ENCODE assay signal across 8 mouse cellular contexts in the genomic region with DNA sequence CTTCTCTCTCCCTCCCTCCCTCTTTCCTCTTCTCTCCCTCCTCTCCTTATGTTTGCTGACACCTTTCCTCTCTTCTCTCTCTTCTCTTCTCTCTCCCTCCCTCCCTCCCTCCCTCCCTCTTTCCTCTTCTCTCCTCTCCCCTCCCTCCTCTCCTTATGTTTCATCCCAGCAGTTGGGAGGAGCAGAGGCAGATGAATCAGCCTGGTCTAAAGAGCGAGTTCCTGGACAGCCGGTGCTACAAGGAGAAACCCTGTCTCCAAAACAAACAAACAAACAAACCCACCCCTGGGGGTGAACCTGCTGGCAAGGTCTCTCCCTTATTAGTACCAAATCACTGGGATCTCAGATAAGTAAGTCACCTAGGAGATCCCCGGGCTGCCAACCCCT. TPM values are rescaled to one million over a fixed set of nuclear protein-coding genes. Genes with fewer than 3 reads are reported as not detected.
DNase-seq lines count a peak whose midpoint lies in the region; ATAC-seq and TF ChIP-seq lines count a peak whose summit lies in the region.

No protein-coding gene starts in this region.

- H3K9ac ChIP-seq in heart, embryonic 14.5 days (ENCODE audit: low read length), result peak overlapping the region; percentile 86
- H3K9ac ChIP-seq in forebrain, embryonic 15.5 days (replicated peaks), result peak overlapping the region; percentile 83
- H3K9ac ChIP-seq in liver, postnatal 0 days (replicated peaks), result peak overlapping the region; percentile 89

- peaks cover 2 to 11% of the 10 kb centered on the region in 2 experiments; a peak in 3 of 4 replicates for H3K4me1 ChIP-seq in heart, embryonic 14.5 days (ENCODE audit: control insufficient read depth in 2 of 2, insufficient read depth in 2 of 2, low read length in 2 of 2)
- H3K4me1 ChIP-seq in G1E (ENCODE audit: insufficient read depth, low read depth, low read length), result peaks cover 32% of the 10 kb centered on the region
- H3K4me1 ChIP-seq in forebrain, embryonic 15.5 days, result peaks cover 15% of the 10 kb centered on the region
- peaks cover 14% of the 10 kb centered on the region for H3K4me1 ChIP-seq in liver, postnatal 0 days (ENCODE audit: insufficient read depth)

- no peak for DNase-seq in heart, adult 9 months (ENCODE audit: low spot score in 2 of 2)
- no peak for DNase-seq in G1E (ENCODE audit: low spot score)
- no peak for DNase-seq in liver, postnatal 0 days
- no peak for DNase-seq in adrenal gland, postnatal 10 days
- DNase-seq in layer of hippocampus, adult 9-10 months (ENCODE audit: low spot score), result no peak
- DNase-seq in gastrocnemius, postnatal 10 days, result no peak

- 1% methylated on average over 3 of the region's 3 CpGs for WGBS in heart, embryonic 14.5 days
- WGBS in forebrain, embryonic 15.5 days, result 0% methylated on average over 3 of the region's 3 CpGs
- 0% methylated on average over 3 of the region's 3 CpGs for WGBS in liver, postnatal 0 days (ENCODE audit: insufficient replicate concordance)

- TF ChIP-seq EP300 in liver, postnatal 0 days (IDR thresholded peaks at IDR 0.05; ENCODE audit: low read depth), result no peak

- H3K4me3 ChIP-seq in heart, embryonic 14.5 days (ENCODE audit: control insufficient read depth in 1 of 2, insufficient read depth in 1 of 2, low read depth in 1 of 2, low read length in 2 of 2), result peak overlapping the region; percentile 59 to 83
- peak overlapping the region; percentile 83 for H3K4me3 ChIP-seq in G1E (ENCODE audit: low read depth, low read length)
- H3K4me3 ChIP-seq in forebrain, embryonic 15.5 days, result peak overlapping the region; percentile 86
- H3K4me3 ChIP-seq in liver, postnatal 0 days (ENCODE audit: low read depth, low read length), result peak overlapping the region; percentile 78

- H3K4me2 ChIP-seq in heart, embryonic 14.5 days (ENCODE audit: low read length), result peak overlapping the region; percentile 93
- H3K4me2 ChIP-seq in forebrain, embryonic 15.5 days (replicated peaks), result peak overlapping the region; percentile 93
- H3K4me2 ChIP-seq in liver, postnatal 0 days (ENCODE audit: low read depth, low read length), result peak overlapping the region; percentile 97

- H3K27me3 ChIP-seq in heart, embryonic 14.5 days (ENCODE audit: control insufficient read depth, insufficient read depth, low read length), result no peaks in the 10 kb centered on the region
- no peaks in the 10 kb centered on the region for H3K27me3 ChIP-seq in G1E (ENCODE audit: insufficient read depth, low read length)
- no peaks in the 10 kb centered on the region for H3K27me3 ChIP-seq in forebrain, embryonic 15.5 days
- no peaks in the 10 kb centered on the region for H3K27me3 ChIP-seq in liver, postnatal 0 days (ENCODE audit: insufficient read depth, low read length)

- no peaks in the 10 kb centered on the region for H3K9me3 ChIP-seq in heart, embryonic 14.5 days (ENCODE audit: control insufficient read depth, low read length)
- no peaks in the 10 kb centered on the region for H3K9me3 ChIP-seq in G1E (replicated peaks)
- no peaks in the 10 kb centered on the region for H3K9me3 ChIP-seq in forebrain, embryonic 15.5 days
- H3K9me3 ChIP-seq in liver, postnatal 0 days (ENCODE audit: low read length), result no peaks in the 10 kb centered on the region

- no peak for TF ChIP-seq CTCF in G1E (IDR thresholded peaks at IDR 0.05; ENCODE audit: low read depth, low read length)
- TF ChIP-seq CTCF in liver, postnatal 0 days (IDR thresholded peaks at IDR 0.05; ENCODE audit: low read depth), result no peak

- H3K36me3 ChIP-seq in heart, embryonic 14.5 days (ENCODE audit: control insufficient read depth, insufficient read depth, low read length), result peaks cover 33% of the 10 kb centered on the region
- H3K36me3 ChIP-seq in G1E (replicated peaks), result peaks cover 37% of the 10 kb centered on the region
- peaks cover 29% of the 10 kb centered on the region for H3K36me3 ChIP-seq in forebrain, embryonic 15.5 days
- peaks cover 31% of the 10 kb centered on the region for H3K36me3 ChIP-seq in liver, postnatal 0 days (replicated peaks; ENCODE audit: insufficient read depth, low read length)

- H3K27ac ChIP-seq in heart, embryonic 14.5 days (replicated peaks in 1 of 2; ENCODE audit: control insufficient read depth in 1 of 2, insufficient read depth in 1 of 2, low read depth in 2 of 2, low read length in 2 of 2), result peak overlapping the region; percentile 91
- peak overlapping the region; percentile 91 for H3K27ac ChIP-seq in forebrain, embryonic 15.5 days (replicated peaks)
- peak overlapping the region; percentile 98 for H3K27ac ChIP-seq in liver, postnatal 0 days (ENCODE audit: low read depth)

- ATAC-seq in heart, embryonic 14.5 days (ENCODE audit: insufficient number of reproducible peaks, insufficient read depth, low FRiP score, low read depth), result no peak
- no peak for ATAC-seq in G1E (ENCODE audit: extremely low read depth, insufficient number of reproducible peaks, low FRiP score, poor library complexity, severe bottlenecking)
- ATAC-seq in forebrain, embryonic 15.5 days (replicated peaks), result peak; percentile 4
- ATAC-seq in liver, postnatal 0 days, result no peak

RNA-seq across cellular contexts. Expression of gene Rps5, which starts 0.8 kb away (rescaled TPM):
- polyA plus RNA-seq in heart, embryonic 14.5 days (2014; fragmentation: Nextera tagmentation; extraction: Ambion mirVana), result 660 and 762 TPM in 2 replicates
- total RNA-seq in G1E (2014; fragmentation: Nextera tagmentation) (1,720 and 1,839 TPM in 2 replicates), G1E (2017) (880 and 1,074 TPM in 2 replicates)
- 1,806 and 2,694 TPM in 2 replicates for polyA plus RNA-seq in G1E (2012)
- 659 and 698 TPM in 2 replicates for polyA plus RNA-seq in forebrain, embryonic 15.5 days (2015; fragmentation: Nextera tagmentation; extraction: Ambion mirVana)
- polyA plus RNA-seq in liver, postnatal 0 days (2015; fragmentation: Nextera tagmentation; extraction: Ambion mirVana), result 556 and 564 TPM in 2 replicates
- total RNA-seq in adrenal gland, postnatal 10 days (2021), result 1,000 to 10,000 TPM; 1,018 to 1,027 TPM
- total RNA-seq in gastrocnemius, postnatal 10 days (2021), result 100 to 1,000 TPM; 858 to 886 TPM

RNA-seq across cellular contexts. Expression of gene Rnf225, which starts 5.9 kb away (rescaled TPM):
- 0.30 and 0.45 TPM in 2 replicates for polyA plus RNA-seq in heart, embryonic 14.5 days (2014; fragmentation: Nextera tagmentation; extraction: Ambion mirVana)
- total RNA-seq in G1E (2014; fragmentation: Nextera tagmentation) (0.29 and 0.98 TPM in 2 replicates), G1E (2017) (0.76 and 0.81 TPM in 2 replicates)
- polyA plus RNA-seq in G1E (2012), result 1.0 and 1.3 TPM in 2 replicates
- 0.61 and 0.84 TPM in 2 replicates for polyA plus RNA-seq in forebrain, embryonic 15.5 days (2015; fragmentation: Nextera tagmentation; extraction: Ambion mirVana)
- polyA plus RNA-seq in liver, postnatal 0 days (2015; fragmentation: Nextera tagmentation; extraction: Ambion mirVana), result 0.05 TPM in 2 replicates
- under 1 TPM; 0.36 to 0.54 TPM for total RNA-seq in adrenal gland, postnatal 10 days (2021)
- under 1 TPM; 0.26 to 0.34 TPM for total RNA-seq in gastrocnemius, postnatal 10 days (2021)

RNA-seq across cellular contexts. Expression of gene Zscan22, which starts 23.7 kb away (rescaled TPM):
- 12.7 TPM in 2 replicates for polyA plus RNA-seq in heart, embryonic 14.5 days (2014; fragmentation: Nextera tagmentation; extraction: Ambion mirVana)
- total RNA-seq in G1E (2014; fragmentation: Nextera tagmentation), result 23.9 and 25.0 TPM in 2 replicates
- 4.1 and 4.5 TPM in 2 replicates for total RNA-seq in G1E (2017)
- 2.8 and 3.5 TPM in 2 replicates for polyA plus RNA-seq in G1E (2012)
- polyA plus RNA-seq in forebrain, embryonic 15.5 days (2015; fragmentation: Nextera tagmentation; extraction: Ambion mirVana), result 13.8 TPM in 2 replicates
- polyA plus RNA-seq in liver, postnatal 0 days (2015; fragmentation: Nextera tagmentation; extraction: Ambion mirVana), result 2.3 and 2.5 TPM in 2 replicates
- total RNA-seq in adrenal gland, postnatal 10 days (2021), result 10 to 100 TPM in 1 of 2 experiments, 1 to 10 TPM in 1; 9.7 to 10.2 TPM
- total RNA-seq in gastrocnemius, postnatal 10 days (2021), result 1 to 10 TPM; 2.9 to 4.5 TPM

RNA-seq across cellular contexts. Expression of gene Zfp128, which starts 40.3 kb away (rescaled TPM):
- polyA plus RNA-seq in heart, embryonic 14.5 days (2014; fragmentation: Nextera tagmentation; extraction: Ambion mirVana), result 3.5 and 3.8 TPM in 2 replicates
- total RNA-seq in G1E (2014; fragmentation: Nextera tagmentation), result 8.3 and 9.3 TPM in 2 replicates
- 3.8 and 4.5 TPM in 2 replicates for total RNA-seq in G1E (2017)
- polyA plus RNA-seq in G1E (2012), result 0.61 and 0.72 TPM in 2 replicates
- 8.0 and 8.8 TPM in 2 replicates for polyA plus RNA-seq in forebrain, embryonic 15.5 days (2015; fragmentation: Nextera tagmentation; extraction: Ambion mirVana)
- polyA plus RNA-seq in liver, postnatal 0 days (2015; fragmentation: Nextera tagmentation; extraction: Ambion mirVana), result 0.61 and 0.65 TPM in 2 replicates
- 1 to 10 TPM; 3.4 to 4.2 TPM for total RNA-seq in adrenal gland, postnatal 10 days (2021)
- 1 to 10 TPM; 2.1 to 3.0 TPM for total RNA-seq in gastrocnemius, postnatal 10 days (2021)

RNA-seq across cellular contexts. Expression of gene Zfp324, which starts 44.3 kb away (rescaled TPM):
- 6.1 and 6.3 TPM in 2 replicates for polyA plus RNA-seq in heart, embryonic 14.5 days (2014; fragmentation: Nextera tagmentation; extraction: Ambion mirVana)
- total RNA-seq in G1E (2014; fragmentation: Nextera tagmentation), result 3.7 and 5.9 TPM in 2 replicates
- total RNA-seq in G1E (2017), result 6.2 and 7.0 TPM in 2 replicates
- 2.4 and 2.7 TPM in 2 replicates for polyA plus RNA-seq in G1E (2012)
- polyA plus RNA-seq in forebrain, embryonic 15.5 days (2015; fragmentation: Nextera tagmentation; extraction: Ambion mirVana), result 15.9 TPM in 2 replicates
- 1.5 and 1.9 TPM in 2 replicates for polyA plus RNA-seq in liver, postnatal 0 days (2015; fragmentation: Nextera tagmentation; extraction: Ambion mirVana)
- 10 to 100 TPM in 1 of 2 experiments, 1 to 10 TPM in 1; 7.3 to 10.6 TPM for total RNA-seq in adrenal gland, postnatal 10 days (2021)
- 1 to 10 TPM; 2.8 to 4.8 TPM for total RNA-seq in gastrocnemius, postnatal 10 days (2021)
